Mouse (Mus musculus) bone marrow, adult 2 months (tissue): ENCODE measurements around the gene Cpne4.

Experiments
- CTCF ChIP-seq: fragments of 200-500 bp; IDR thresholded peaks from 2 replicates; pipeline ENCODE4 v1.5.1; 2011; ENCODE audit warnings: low read length, control low read depth; ENCODE audit not compliant: control insufficient read depth, insufficient read depth
- POLR2A ChIP-seq: fragments of 200-500 bp; IDR thresholded peaks from 2 replicates; pipeline ENCODE4 v1.6.1; 2011; ENCODE audit warnings: low read depth, mild to moderate bottlenecking, control low read depth, low read length, borderline replicate concordance; ENCODE audit not compliant: control insufficient read depth

DNA sequence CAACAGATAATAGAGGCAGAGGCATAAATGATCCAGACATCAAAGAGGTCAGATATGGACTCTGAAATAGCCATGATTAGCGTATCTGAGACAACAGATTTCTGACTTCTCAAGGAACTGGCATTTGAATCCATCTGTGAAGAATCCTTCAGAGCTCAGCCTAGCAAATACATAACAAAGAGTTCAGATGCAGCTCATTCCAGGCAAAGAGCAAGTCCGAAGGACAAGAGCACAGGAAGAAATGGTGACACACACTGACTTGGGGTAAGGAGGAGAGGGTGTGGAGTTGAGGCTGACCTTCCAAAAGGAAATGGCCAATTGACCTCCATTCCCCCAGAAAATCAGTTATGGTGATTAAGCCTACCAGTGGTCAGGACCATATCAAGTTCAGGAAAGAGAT, 375.0 kb downstream of the Cpne4 start:
- TF ChIP-seq CTCF (no peak), POLR2A (no peak)
